Mouse (Mus musculus): ENCODE measurements around the gene Gm4567.
"Not testable (repeated sequence)": the region's sequence is repeated elsewhere in the genome, so short reads cannot be mapped to it uniquely, and the experiment has no call there.

The Gm4567 gene

GRCm38 (mm10) chr7:22719610-22720009 lies at the start of gene Gm4567:
TSS of gene Gm4567 (minus strand) at chr7:22719710.
- not testable (repeated sequence) for DNase-seq (ENCODE audit: low spot score in 2 of 2)

DNA sequence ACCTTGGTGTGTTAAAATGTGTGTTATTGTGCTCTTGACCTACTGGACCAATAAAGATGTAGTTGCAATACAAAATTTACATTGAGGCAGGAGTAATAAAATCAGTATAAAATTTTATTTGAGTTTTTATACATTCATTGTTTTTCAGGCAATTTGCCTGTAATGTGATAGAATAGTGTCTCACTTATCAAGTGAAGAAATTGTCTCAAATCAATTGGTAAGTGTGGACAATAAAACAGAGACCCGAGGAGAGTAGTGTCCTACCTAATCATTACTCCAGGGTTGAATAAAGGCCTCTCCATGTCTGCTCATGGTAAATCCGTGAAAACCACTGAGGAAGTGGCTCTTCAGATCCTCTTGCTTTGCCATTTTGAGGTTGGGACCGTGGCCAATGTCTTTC lies 41.9 kb upstream of the Gm4567 start, which contains the start of gene Vmn1r157:
Gene Vmn1r157, plus strand, starts transcription at position 301 of the 400 bp plus-strand sequence.
- DNase-seq (ENCODE audit: low spot score in 2 of 2): not testable (repeated sequence)

DNA sequence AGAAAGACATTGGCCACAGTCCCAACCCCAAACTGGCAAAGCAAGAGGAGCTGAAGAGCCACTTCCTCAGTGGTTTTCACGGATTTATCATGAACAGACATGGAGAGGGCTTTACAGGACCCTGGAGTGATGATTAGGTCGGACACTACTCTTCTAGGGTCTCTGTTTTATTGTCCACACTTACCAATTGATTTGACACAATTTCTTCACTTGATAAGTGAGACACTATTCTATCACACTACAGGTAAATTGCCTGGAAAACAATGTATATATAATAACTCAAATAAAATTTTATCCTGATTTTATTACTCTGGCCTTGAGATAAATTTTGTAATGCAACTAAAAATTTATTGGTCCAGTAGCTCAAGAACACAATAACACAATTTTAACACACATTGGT lies 27.3 kb downstream of the Gm4567 start, which contains the start of gene Gm8693:
Gene Gm8693, minus strand, starts transcription at position 101 of the 400 bp plus-strand sequence.
- not testable (repeated sequence) for DNase-seq (ENCODE audit: low spot score in 2 of 2)
